Mouse (Mus musculus): ENCODE results near the gene Gm31371. TPM values are rescaled to one million over a fixed set of nuclear protein-coding genes. Genes with fewer than 3 reads are reported as not detected.
"Not testable (repeated sequence)": the region's sequence is repeated elsewhere in the genome, so short reads cannot be mapped to it uniquely, and the experiment has no call there.

Gm31371 gene
- under 1 TPM in 2 of 4 experiments, not detected in 2; 0.13 to 0.16 TPM for total RNA-seq (2022)

DNA sequence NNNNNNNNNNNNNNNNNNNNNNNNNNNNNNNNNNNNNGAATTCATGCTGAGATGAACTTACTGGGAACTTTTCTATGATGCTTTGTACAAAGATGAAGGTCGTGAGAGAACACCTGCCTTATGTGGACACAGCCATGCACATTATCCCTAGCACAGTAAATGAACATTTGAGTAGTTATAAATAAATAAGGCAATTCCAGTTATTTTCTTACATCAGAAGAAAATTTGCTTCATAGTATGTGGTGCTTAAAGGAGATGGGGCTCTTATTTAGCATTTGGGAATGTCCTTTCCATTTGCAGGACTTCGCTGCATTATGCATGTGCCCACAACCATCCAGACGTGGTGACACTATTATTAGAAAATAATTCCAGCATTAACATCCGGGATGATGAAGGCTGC, at the start of gene Gm31371:
Gm31371 (plus strand) TSS at position 301 of the 400 bp plus-strand sequence.
- DNase-seq (ENCODE audit: low spot score in 2 of 2), result not testable (repeated sequence)

DNA sequence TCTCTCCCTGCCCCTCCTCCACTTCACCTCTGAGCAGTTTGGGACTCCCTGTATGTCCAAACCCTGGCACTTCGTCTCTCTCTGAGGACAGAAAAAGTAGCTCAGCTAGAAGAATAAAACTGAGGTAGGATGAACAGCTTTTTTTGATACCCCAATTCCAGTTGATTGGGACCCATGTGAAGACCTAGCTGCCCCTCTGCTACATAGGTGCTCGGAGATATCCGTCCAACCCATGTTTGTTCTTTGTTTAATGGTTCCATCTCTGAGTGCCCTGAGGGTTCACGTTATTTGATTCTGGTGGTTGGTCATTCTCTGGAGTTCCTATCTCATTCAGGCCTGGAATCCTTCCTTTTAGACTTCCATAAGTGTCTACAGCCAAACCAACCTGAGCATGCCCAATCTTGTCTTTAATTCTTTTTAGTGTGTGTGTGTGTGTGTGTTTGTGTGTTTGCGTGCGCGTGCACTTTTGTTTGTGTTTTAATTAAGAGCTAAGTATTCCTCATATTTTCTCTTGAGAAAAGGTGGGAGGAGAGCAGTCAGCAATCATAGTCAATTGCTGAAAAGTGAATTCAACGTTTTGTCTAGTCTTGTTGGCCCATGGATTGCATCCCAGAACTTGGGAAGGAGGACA, 3.3 kb downstream of the Gm31371 start:
- not testable (repeated sequence) for DNase-seq (ENCODE audit: low spot score in 2 of 2)

DNA sequence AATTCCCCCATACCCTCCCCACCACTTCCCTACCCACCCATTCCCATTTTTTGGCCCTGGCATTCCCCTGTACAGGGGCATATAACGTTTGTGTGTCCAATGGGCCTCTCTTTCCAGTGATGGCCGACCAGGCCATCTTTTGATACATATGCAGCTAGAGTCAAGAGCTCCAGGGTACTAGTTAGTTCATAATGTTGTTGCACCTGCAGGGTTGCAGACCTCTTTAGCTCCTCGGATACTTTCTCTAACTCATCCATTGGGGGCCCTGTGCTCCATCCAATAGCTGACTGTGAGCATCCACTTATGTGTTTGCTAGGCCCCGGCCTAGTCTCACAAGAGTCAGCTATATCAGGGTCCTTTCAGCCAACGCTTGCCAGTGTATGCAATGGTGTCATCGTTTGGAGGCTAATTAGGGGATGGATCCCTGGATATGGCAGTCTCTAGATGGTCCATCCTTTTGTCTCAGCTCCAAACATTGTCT, 5.7 kb downstream of the Gm31371 start:
- peak in 1 of 2 experiments; percentile 6 for DNase-seq (ENCODE audit: low spot score in 2 of 2)

DNA sequence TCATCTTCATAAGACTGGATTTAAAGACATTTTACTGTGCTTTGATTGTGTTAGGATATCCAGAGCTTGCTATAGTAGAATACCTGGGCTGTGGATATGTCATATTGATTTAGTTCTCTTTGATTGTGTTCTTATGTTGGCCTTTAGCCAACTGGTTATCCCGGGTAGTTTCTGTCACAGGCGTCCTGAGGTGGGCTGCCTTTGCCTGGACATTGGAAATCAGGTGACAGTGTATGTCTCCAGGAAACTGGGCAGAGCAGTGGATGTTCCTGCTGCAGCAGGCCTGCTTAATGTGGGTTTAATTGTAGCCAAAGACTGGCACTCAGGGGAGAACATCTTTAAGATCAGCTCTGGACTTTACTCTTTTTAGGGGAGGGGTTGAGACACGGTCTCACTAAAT, 15.9 kb downstream of the Gm31371 start:
- DNase-seq (ENCODE audit: low spot score in 2 of 2), result peak in 1 of 2 experiments; percentile 4

DNA sequence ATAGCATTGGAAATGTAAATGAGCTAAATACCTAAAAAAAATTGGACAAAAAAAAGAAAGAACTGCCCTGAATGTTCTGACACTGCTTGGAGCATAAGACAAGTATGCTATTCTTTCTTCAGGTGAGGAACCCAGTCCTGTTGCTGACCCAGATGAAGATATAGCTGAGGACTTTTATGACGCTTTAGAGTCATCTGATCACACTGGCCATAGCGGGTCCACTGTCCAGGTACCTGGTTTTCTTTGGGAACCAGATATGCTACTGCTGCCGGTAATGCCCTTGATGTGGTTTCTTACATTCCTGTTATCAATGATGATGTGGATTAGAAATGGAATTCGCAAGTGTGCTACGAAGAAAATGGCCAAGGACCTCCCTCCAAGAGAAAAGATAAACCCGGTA, 31.1 kb downstream of the Gm31371 start:
- DNase-seq (ENCODE audit: low spot score in 2 of 2), result peak; percentile 11 to 15

DNA sequence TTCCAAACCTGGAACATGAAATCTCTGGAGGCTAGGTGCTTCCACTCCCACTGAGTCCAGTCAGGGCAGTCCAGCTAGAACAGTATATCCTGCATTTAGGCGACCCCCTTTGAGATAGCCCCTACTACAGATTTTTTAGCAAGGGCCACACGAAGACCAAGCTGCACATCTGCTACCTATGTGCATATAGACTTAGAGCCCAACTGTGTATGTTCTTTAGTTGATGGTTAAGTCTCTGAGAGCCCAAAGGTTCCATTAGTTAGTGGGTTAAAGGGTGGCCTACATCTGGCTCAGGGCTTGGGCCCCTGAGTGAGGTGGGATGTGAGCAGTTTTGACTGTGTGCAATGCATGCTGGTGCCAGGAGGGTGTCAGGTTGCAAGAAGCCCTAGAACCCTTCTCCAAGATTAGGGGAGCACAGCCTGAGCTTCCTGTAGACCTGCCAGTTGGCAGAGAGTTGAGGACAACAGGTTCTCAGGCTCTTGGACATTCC, 32.4 kb downstream of the Gm31371 start:
- DNase-seq (ENCODE audit: low spot score in 2 of 2), result peak; percentile 5 to 8

DNA sequence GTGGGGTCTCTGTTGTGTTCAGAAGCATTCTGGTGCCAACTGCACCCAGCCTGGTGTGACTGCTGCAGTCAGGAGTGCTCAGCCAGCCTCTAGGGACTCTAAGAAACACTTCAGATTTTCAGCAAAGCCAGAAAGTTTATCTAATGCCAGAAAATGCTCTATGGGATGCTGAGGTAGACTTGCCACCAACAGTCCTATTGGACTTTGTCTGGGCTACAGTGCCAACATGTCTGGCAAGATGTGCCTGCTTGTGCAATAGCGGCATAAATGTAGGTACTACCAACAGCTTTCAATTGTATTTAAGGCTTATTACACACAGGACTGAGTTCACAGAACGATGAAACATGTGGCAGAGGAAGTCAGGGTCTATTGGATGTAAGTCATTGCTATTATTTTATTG, 57.7 kb downstream of the Gm31371 start:
- DNase-seq (ENCODE audit: low spot score in 2 of 2), result no peak

DNA sequence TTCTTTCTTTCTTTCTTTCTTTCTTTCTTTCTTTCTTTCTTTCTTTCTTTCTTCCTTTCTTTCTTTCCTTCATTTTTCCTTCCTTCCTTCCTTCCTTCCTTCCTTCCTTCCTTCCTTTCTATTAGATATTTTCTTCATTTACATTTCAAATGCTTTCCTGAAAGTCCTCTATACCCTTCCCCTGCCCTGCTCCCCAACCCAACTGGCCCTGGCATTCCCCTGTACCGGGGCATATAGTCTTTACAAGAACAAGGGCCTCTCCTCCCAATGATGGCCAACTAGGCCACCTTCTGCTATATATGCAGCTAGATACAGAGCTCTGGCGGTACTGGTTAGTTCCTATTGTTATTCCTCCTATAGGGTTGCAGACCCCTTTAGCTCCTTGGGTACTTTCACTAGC, 60.6 kb downstream of the Gm31371 start:
- peak in 1 of 2 experiments; percentile 6 for DNase-seq (ENCODE audit: low spot score in 2 of 2)

DNA sequence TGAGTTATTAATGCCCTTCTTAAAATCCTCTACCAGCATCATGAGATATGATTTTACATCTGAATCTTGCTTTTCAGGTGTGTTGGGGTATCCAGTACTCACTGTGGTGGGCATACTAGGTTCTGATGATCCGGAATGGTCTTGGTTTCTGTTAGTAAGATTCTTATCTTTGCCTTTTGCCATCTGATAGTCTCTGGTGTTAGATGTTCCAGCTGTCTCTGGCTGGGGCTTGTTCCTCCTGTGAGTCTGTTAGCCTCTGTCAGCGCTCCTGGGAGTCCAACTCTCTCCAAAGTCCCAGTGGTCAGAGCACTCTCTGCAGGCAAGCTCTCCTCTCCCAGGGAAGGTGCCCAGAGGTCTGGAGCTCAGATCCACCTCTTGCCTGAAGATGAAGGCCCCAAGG, 65.0 kb downstream of the Gm31371 start:
- peak; percentile 28 to 39 for DNase-seq (ENCODE audit: low spot score in 2 of 2)

DNA sequence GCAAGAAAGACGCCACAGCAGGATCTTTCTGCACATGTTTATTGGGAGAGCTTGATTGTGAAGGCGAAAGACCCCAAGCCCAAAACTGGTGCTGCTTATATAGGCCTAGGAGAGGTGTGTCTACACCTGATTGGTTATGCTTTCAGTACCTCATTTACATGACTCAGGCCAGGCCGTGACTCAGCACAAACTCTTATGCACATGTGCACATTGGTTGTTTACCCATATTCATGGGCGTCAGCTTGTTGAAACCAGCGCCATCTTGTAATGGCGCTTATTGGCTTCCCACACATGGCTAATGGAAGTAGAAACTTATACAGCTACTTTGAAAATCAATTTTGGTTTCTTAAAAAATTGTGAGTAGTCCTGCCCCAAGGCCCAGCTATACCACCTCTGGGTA, 72.0 kb downstream of the Gm31371 start:
- not testable (repeated sequence) for DNase-seq (ENCODE audit: low spot score in 2 of 2)

Other genes with a start within 250 kb of the Gm31371 start
- under 1 TPM in 3 of 4 experiments, not detected in 1; 0.31 to 0.85 (median 0.39) TPM for gene 4930467E23Rik, start 173.8 kb upstream of the Gm31371 start, total RNA-seq (2022)